Mouse (Mus musculus) left cerebral cortex, adult 11 months (tissue): ENCODE results near the gene Ndufaf2.
A peak's percentile ranks its signal among the peaks of the same experiment; 100 is the strongest.

Source experiments
- DNase-seq: peaks from one replicate; pipeline ENCODE4 v3.0.0; 2022; ENCODE audit warnings: low spot score

Ndufaf2 gene

DNA sequence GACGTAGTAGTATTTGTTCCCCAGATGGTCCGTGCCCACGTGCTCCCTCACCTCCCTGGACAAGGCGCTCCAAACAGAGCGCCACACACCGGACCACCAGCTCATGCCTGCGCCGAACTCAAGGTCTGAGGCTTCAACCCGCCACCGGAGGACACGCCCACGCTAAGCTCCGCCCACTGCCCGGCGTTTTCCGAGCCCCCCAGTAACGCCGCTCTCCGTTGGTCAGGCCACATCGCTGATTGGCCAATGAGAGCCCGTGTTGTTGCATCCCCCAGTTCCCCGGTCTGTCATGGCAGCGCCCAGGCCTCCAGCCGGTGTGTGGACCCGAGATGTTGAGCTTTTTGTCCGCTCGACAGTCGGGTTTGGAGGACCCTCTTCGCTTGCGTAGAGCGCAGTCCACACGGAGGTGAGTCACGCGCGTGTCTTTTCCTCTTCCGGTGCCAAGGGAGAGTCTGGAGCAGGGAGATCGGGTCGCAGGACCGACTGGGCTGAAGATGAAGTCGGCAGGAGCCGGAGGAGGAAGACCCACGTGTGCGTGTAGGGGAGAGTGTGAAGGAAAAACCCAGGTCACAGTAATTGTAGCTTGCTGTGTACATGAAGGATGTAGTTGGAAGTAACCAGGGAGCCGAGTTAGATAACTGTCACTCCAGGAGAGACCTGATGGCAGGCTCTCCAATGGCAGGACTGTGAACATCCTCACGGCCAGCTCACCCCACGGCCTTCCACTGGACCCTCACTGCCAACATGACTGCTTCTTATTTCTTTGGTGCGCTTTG is at the start of gene Ndufaf2, which contains the start of gene Ercc8:
TSS of gene Ndufaf2 (minus strand) at position 159 of the 776 bp plus-strand sequence.
TSS of gene Ercc8 (plus strand) at position 267 of the 776 bp plus-strand sequence.
- peak; percentile 88 for DNase-seq

DNA sequence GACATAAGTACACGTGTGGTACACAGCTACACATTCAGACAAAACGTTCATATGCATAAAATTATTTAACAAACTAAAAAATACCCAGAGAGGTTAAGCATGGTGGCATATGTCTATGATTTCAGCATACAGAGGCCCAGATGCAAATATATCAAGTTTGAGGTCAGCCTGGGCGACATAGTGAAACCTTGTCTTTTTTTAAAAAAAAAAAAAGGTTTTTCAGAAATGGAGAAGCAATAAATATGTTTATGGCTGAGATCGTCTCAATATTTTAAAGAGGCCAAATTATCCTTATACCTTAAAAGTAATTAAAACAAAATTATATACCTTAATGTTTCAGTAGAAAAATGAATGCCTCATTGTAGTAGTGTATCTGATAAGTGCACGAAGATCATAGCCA is 49.7 kb upstream of the Ndufaf2 start:
- DNase-seq, result no peak

DNA sequence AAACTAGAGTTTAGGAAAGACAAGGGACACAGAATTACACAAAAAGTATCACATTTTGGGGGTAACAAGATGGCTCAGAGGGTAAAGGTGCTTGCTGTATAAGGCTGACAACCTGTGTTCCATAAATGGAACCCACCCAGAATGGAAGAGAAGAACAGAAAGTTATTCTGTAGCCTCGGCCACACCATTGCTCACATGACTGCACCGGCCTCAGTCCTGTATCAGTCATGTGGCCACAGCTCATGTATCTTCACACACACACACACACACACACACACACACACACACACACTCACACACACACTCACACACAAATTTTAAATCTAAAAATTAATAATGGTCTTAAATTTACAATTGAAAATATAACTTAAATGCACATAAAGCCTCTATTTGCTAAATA is 49.0 kb upstream of the Ndufaf2 start:
- no peak for DNase-seq

DNA sequence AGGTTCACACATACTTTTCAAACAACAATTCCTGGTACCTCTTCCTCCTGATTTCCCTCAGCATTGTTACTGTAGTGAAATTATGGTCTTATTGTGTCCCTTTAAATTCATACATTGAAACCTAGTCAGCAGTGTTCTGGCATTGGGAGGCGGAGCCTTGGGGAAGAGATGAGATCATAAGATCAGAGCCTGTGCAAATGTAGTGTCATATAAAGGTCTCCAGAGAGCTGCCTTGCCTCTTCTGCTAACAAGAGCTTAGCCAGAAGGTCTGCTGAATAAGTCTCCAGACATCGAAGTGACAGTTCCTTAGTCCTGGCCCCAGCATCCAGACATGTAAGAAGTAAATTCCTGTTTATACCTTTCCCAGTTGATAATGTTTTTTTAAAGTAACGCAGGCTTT is 46.4 kb upstream of the Ndufaf2 start:
- DNase-seq, result no peak

DNA sequence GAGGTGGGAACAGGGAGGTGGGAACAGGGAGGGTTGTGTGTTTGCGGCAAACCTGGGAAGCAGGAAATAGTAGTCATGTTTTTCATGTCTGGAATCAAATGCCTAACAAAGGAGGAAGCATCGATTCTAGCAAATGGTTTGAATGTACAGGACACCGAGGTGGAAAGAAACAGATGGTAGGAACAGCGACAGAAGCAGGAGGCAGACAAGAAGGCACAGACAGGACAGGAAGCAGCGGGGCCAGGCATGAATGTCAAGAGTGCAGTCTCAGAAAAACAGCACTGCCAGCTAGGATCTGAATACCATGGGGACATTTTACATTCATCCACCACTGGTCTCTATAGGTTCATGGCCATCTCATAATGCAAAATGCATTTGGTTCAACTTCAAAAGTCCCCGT is 37.1 kb upstream of the Ndufaf2 start:
- no peak for DNase-seq

DNA sequence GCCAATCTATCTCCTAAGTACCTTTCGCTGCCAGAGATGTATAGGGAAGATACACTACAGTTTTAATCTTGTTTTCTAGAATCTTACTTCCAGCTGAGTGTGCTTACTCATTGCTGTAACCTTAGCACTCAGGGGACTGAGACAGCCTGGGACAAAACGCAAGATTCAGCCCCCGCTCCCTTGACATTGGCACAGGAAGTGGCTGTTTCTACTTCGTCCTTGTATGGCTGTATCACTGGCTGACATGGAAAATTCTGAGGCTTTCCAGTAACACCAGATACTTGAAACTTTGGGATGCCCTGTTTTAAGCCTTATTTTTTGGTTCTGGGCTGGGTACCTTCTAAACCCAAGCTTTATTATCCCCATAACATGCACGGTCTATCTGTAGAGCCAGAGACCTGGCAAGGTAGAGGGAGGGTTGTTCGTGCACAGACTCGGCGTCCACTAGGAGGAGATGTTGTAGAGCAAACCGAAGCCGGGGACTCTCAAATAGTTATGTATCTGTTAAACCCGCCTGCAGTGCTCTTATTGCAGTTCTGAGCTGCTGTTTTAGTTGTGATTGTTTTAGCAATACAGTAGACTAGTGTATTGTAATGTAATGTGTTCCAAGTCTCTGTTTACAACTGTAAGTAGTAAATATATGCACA is 32.8 kb upstream of the Ndufaf2 start:
- DNase-seq, result peak; percentile 36

DNA sequence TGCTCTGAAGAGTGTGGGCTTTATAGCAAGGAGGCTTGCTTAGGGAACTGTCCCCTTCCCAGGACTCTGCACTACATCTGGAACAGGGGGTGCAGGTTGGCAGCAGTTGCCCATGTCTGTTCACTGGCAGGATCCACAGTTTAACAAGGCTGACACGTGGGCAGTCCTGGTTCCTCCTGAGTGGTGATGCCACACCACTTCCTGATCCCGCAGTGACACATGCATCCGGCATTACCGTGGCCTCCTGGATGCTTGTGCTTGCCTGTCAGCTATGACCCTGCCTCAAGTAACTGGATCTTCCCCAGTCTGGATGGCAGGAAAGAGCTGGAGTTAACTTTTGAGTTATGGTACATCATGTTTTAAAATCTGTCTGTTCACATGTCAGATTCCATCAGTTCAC is 29.6 kb upstream of the Ndufaf2 start:
- no peak for DNase-seq

DNA sequence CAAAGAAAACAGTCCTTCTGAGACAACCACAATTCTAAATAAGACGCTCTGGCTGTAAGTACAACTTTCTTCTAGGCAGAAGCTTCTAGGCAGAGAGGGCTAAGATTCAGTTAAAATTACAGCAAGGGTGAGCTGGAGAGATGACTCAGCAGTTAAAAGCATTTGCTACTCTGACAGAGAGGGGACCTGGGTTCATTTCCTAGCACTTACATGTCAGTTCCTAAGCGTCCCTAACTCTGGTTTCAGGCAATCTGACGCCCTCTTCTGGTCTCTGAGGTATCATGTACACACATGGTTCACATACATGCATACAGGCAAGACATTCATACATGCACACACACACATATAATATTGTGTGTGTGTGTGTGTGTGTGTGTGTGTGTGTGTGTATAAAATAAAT is 27.1 kb upstream of the Ndufaf2 start:
- DNase-seq, result no peak

DNA sequence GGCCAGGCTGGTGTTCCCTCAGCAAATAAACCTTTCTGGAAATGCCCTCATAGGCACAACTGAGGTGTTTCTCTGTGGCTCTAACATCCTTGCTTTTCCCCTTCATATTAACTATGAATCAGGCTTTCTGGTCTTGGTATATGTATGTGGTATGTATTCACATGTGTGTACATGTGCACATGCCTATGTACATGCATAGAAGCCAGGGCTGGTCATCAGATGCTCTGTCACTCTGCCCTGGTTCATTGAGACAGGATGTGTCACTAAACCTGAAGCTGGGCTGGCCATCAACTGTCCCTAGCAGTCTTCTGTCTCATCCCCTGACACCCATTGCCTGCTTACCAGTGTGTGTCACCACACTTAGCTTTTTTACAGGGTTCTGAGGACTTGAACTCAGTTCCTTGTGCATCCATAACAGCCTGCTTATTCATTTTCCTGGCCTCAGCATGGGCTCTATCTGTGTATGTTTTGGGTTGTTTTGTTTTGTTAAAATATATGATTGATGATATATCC is 26.4 kb upstream of the Ndufaf2 start:
- DNase-seq, result no peak

DNA sequence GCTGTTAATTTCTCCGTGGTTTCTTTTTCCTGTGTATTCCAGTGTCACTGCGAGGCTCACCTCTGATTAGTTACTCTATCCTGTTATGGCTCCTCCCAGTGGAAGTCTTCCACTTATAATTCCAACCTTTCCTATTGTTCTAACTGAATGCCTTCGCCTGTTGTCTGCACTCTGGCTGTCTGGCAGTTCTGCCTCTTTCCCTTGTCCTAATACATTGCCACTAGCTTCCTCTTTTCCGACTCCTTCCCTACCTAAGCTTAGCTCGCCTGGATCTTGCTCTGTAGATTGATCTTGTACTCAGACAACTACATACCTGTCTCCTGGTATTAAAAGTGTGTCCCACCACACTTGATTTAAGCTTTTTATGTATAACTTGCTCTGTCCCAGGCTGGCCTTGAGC is 22.4 kb upstream of the Ndufaf2 start:
- DNase-seq, result no peak

DNA sequence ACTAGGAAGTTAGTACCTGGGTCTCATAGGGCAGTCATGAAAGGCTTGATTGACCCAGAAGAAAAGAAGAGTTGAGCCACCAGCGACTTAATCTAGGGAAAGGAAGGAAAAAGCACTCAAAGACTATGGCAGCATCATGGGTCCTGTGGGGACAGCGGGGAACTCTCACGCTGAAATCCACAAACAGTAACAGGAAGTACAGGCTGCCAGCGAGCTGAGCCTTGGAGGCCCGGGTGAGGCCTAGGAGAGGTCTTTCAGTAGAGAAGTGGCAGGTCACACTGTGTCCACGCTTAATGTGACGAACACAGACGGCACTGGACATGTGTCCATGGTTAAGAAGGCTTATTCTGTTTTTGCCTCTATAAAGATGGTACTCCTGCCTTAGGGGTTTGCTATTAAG is 21.2 kb upstream of the Ndufaf2 start:
- no peak for DNase-seq

DNA sequence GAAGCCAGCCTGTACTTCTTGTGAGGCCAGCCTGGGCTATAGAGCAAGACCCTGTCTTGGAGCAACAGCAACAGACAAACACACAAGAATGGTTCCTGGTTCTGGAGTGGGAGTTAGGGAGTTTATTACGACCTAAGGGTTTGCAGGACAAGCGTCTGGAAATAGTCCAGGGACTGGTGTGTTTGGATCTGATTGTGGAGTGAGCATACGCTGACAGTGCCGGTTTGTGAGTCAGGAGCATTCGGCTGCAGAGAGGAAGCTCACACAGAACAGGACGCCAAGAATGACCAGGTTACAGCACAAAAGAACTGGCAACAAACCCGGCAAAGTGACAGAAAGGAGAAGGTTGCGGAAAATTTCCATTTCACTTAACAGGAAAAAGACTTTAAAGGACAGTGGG is 12.1 kb upstream of the Ndufaf2 start:
- DNase-seq, result no peak

DNA sequence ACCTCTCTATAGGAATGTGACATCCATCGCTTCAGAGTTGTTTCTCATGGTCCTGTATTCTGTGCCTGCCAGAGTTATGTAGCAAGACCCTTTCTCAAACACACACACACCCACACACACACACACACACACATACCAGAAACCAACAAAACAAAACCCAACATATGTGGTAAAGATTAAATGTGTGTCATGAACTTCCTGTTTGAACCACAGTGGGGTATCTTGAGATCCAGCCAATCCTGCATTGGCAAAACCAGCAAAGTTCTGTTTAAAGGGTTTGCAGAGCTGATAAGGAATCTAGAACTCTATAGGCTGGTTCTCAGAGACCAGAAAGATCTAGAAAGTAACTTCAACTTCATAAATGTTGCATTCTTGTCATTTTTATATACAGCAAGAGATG is 11.6 kb upstream of the Ndufaf2 start:
- DNase-seq, result no peak

DNA sequence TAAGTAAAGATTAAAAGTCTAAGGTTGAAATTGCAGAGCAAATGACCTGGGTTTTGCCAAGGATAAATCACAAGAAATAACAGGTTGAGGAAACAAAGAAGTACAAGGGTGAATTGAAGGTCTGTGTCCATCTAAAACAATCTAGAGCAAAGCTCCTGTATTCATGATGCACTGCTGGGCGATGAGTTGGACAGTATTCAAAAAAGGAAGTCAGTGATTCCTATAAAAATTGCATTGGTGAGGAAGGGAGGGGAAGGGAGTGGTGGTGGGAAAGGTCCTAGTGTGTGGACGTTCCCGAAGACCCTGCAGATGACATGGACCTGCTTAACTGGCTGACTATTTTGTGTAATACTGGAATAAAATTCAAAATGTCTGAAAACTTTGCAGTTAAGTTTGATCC is 6.2 kb upstream of the Ndufaf2 start:
- DNase-seq, result no peak

DNA sequence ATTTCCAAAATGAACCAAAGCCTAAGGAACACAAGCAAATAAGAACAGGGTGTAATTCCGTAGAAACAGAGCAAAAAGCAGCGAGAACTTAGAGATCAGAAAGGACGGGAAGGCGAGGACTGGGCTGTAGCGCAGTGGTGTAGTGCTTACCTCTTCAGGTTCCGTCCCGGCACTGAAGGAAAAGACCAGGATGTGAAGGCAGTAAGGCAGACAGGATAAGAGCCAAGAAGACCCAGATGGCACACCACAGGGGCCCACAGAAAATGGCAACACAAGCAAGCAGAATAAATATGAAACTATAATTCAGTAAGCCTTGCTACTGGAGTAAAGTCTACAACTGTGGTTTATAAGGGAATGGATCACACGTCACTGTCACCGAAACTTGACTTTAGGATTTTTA is 5.5 kb upstream of the Ndufaf2 start:
- no peak for DNase-seq

DNA sequence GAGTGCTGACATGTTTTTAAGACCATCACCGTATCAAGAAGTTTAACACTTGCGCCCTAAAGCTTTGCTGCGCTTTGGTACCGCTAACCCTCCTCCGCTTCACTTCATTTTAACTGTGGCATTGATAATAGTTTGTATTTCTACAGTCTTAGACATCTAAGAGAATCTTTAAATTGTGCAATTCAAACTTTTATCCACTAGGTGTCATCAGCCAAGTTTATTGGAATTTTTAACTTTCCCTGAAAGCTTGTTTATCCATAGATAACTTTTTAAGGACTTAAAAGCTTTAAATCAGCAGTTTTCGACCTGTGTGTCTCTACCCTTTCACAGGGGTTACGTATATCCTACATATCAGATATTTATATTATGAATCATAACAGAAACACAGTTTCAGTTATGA is 1.5 kb upstream of the Ndufaf2 start:
- no peak for DNase-seq

DNA sequence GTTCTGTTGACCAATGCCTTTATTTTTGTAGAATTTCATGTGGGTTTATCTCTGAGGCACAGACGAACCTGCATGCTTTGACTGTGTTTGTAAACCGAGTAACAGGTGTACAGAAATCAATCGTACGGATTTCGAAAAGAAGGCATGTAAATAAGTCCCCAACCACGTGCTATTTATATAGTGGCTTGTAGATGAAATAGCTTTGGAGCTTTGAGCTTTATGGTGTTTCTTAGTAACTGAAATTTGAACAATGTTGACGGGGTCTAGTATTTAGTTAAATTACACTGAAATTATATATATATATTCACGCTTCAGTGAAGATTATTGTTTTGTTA is 785 bp upstream of the Ndufaf2 start:
- no peak for DNase-seq

DNA sequence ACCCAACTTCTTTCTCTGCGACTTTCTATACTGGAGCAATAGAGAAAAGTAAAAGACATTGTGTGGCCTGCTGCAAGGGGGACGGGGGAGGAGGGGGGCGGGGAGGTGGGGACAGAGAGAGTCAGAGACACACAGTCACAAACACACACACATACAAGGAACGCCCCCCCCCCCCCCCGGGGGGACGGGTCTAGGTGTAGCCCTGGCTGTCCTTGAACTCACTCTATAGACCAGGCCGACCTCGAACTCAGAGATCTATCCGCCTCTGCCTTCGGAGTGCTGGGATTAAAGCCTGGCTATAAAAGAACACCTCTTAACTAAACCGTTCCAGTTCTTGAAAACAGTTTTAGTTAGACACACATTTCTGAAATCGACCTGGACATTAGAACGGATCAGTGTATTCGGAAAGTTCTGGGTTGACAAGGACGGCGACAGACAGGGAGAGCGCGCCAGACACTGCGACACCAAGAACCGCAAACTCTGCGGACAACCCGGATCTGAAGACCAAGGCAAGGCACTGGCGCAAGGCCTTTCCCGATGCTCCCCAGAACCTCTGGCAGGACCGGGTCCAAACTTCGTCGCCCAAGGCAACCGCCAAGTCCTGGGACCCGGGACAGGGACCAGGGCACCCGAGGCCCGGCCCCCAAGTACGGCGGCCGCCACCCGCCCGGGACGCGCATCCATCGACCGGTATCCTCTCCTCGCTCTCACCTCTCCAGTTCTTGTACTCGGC is 525 bp downstream of the Ndufaf2 start:
- no peak for DNase-seq

DNA sequence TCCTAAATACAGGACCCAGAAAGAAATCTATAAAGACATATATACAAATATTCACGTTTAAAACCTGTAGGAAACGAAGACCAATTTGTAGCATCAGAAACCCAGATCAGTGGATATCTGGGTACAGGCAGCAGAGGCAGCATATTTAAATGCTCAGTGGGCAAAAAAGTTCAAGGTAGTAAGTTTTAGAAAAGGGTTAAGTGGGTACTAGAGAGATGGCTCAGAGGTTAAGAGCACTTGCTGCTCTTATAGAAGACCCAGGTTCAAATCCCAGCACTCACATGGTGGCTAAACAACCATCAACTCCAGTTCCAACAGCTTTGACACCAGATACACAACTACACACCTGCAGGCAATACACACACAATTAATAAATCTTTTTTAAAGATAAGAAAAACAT is 1.3 kb downstream of the Ndufaf2 start:
- no peak for DNase-seq

DNA sequence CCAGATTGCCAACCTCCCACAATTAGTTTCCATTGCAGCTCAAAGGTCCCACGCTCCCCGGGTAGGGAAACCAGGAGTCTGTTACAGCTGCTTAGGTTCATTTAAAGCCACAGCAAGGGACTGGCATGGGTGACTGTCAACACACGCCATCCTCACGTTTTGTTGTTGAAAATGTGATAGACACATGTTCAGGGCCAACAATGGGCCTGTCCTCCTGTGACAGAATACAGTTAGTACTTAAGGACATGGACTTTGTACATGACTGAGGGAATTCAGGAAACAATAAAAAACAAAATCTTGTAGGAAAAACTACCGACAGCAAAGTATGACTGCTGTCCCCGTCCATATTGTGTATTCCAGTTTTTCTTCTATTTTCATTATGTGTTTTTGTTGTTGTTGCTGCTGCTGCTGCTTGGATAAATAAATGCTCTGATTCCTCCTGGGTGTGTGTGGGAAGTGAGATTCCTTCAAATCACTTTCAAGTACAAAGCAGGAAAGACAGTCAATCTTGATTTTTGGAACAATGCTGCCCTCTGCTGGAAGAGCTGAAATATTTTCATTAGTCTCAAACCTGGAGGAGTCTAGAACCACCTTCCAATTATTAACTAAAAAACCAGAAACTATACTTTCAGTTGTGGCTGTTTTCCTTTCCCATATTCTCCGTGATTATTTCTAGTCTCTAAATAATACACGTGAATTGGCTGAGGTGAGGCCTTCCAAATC is 5.6 kb downstream of the Ndufaf2 start:
- peak; percentile 47 for DNase-seq

DNA sequence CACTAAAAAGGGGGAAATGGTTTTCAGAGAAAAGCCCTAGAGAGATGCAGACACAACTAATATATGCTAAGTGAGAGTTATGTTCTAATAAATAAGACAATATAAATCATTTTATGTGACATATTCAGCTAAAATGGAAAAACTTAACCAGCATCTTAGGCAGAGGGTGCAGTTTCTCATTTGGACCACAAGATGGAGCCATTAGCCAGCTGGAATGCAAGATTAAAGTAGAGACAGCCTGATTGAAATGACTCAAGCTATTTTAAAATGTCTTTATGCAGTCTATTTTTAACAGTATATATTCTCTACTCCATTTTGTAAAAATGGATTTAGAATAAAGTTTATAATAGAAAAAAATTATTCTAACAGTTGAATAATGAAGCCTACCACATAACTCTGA is 6.6 kb downstream of the Ndufaf2 start:
- no peak for DNase-seq

DNA sequence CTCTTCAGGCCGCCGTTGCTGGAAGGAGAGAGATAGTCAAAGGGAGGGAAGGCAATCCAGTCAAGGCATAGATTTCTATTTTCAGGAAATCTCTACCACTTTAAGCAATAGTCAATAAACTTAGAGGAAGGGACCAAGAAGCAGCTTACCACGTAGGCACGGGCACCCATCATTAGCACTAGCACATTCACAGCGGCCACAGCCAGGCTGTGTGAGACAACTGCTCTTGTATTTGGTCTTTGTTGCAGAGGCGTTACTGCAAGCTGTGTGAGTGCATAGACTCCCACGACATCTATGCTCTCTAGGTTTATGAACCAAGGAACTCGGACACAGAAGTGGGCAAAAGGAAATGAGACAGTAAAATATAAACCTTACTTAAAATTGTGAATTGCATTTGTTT is 14.3 kb downstream of the Ndufaf2 start:
- no peak for DNase-seq
